Mouse (Mus musculus) ES-Bruce4 (cell line): Measurements from ENCODE around the gene Gm48552. TPM values are rescaled to one million over a fixed set of nuclear protein-coding genes. Genes with fewer than 3 reads are reported as not detected.
A peak's percentile ranks its signal among the peaks of the same experiment; 100 is the strongest.

ENCODE experiments used
- H3K27ac ChIP-seq: 2 replicates; pipeline ENCODE4 v1.5.1; 2012; ENCODE audit warnings: low read length, inconsistent platforms; ENCODE audit not compliant: insufficient read depth
- H3K27me3 ChIP-seq: 2 replicates; pipeline ENCODE4 v1.6.1; 2012; ENCODE audit warnings: mild to moderate bottlenecking, low read length, inconsistent platforms; ENCODE audit not compliant: control insufficient read depth, poor library complexity, insufficient read depth, severe bottlenecking
- H3K36me3 ChIP-seq: 2 replicates; pipeline ENCODE4 v1.6.1; 2012; ENCODE audit warnings: inconsistent platforms, mild to moderate bottlenecking, low read length, moderate library complexity; ENCODE audit not compliant: control insufficient read depth, poor library complexity, insufficient read depth, severe bottlenecking
- H3K4me1 ChIP-seq: one replicate; pipeline ENCODE4 v1.8.1; 2011; ENCODE audit warnings: low read length; ENCODE audit not compliant: control insufficient read depth, insufficient read depth
- H3K4me3 ChIP-seq: 2 replicates; pipeline ENCODE4 v1.5.1; 2011; ENCODE audit warnings: low read depth, mild to moderate bottlenecking, low read length
- H3K9ac ChIP-seq: 2 replicates; pipeline ENCODE4 v1.6.1; 2012; ENCODE audit warnings: low read depth, mild to moderate bottlenecking, inconsistent platforms; ENCODE audit not compliant: poor library complexity, severe bottlenecking
- H3K9me3 ChIP-seq: replicated peaks from 2 replicates; pipeline ENCODE4 v1.6.1; 2012; ENCODE audit warnings: mild to moderate bottlenecking, low read length, inconsistent platforms; ENCODE audit not compliant: control insufficient read depth, poor library complexity, insufficient read depth, severe bottlenecking
- CTCF ChIP-seq: IDR thresholded peaks from one replicate; pipeline ENCODE4 v1.8.1; 2011; ENCODE audit warnings: low read depth, low read length
- EP300 ChIP-seq: IDR thresholded peaks from 2 replicates; pipeline ENCODE4 v1.6.1; 2011; ENCODE audit warnings: low read depth, low read length; ENCODE audit not compliant: insufficient read depth
- POLR2A ChIP-seq: IDR thresholded peaks from one replicate; pipeline ENCODE4 v1.8.1; 2011; ENCODE audit warnings: low read length; ENCODE audit not compliant: insufficient read depth
- polyA plus RNA-seq: library from polyadenylated mRNA; stranded (reverse); fragments of >200 nt; gene quantifications from 2 replicates; pipeline ENCODE4 v1.2.4, GENCODE M21; 2011; ENCODE audit warnings: low read depth; ENCODE audit not compliant: missing spikeins, insufficient read depth, insufficient read length

The Gm48552 gene
- polyA plus RNA-seq, 1 experiment, result not detected

DNA sequence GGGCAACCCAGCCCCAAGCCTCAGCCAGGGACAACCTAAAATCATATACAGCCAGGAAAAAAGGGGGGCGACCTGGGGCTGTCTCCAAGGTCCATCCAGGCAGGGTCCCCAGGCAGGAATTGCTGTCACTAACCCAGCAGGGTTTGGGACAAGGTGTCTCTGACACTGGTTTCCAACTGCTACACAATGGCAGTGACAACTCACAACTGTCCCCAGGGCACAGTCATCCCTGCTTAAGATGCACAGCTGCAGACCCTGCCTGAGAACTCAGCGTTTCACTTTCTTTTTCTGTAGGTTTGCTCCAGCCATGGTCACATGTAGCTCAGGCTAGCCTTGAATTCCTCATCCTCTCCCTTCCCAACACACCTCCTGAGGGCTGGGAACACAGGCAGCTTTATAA, 40.3 kb downstream of the Gm48552 start:
- Histone ChIP-seq H3K4me1 (peaks cover 5% of the 10 kb centered on the region), H3K27ac (no peak overlapping the region), H3K4me3 (no peak overlapping the region), H3K9ac (no peak overlapping the region), H3K27me3 (no peaks in the 10 kb centered on the region), H3K36me3 (no peaks in the 10 kb centered on the region), H3K9me3 (no peaks in the 10 kb centered on the region)
- TF ChIP-seq CTCF, result no peak
- no peak for TF ChIP-seq EP300
- no peak for TF ChIP-seq POLR2A

DNA sequence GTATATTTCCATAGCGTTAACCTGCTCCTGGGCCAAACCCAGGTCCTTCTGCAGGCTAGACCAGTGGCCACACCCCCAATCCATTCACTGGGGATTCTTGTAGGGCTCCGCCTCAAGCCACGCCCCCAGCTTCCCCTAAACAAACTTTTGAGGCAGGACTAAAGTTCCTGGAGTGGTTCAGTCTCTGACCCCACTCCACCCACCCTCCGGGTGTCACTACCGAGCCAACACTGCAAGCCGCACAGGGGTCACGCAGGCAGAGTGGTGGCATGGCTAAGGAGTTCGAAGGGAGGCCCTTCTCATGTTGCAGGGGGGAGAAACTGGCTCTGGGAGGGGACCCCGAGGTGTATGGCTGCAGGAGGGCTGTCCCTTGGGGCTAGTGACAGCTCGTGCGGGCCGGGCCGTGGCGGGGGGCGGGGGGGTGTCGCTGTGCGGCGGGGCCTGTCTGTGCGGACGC, 40.8 kb downstream of the Gm48552 start:
- Histone ChIP-seq H3K4me3 (peak overlapping the region; percentile 67), H3K27me3 (no peaks in the 10 kb centered on the region), H3K27ac (no peak overlapping the region), H3K36me3 (no peaks in the 10 kb centered on the region), H3K9me3 (no peaks in the 10 kb centered on the region), H3K4me1 (peaks cover 4% of the 10 kb centered on the region), H3K9ac (peak overlapping the region; percentile 80)
- TF ChIP-seq POLR2A (no peak), EP300 (no peak), CTCF (no peak)

DNA sequence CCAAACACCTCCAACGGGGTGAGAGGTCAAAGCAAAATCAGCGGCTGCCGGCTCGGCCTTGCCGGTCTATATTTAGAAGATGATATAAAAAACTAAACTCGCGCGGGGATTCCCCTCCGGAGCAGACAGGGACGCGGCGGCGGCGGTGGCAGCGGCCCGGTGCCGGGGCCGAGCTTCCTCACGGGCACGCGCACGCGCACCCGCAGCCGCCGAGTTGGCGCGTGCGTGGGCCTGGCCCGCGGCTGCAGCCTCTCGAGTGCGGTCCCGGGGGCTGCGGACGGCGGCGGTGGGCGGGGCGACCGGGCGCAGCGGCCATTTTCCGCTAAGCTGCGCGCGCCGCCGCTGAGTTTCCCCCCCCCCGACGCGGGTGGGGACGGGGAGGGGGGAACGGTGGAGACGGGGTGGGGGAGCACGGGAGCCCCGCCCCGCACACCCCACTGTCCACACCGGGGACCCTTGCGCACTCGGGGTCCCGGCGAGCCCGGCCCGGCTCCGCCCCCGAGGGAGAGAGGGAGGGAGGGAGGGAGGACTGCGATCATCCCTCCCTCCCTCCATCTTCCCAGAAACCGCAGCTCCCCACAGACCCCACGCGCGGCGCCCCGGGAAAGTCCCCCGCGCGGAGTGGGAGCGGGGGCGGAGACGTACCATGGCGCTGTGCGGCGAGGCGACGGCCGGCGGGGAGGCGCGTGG, 41.5 kb downstream of the Gm48552 start:
- Histone ChIP-seq H3K36me3 (no peaks in the 10 kb centered on the region), H3K4me3 (peak overlapping the region; percentile 79), H3K27me3 (no peaks in the 10 kb centered on the region), H3K9me3 (no peaks in the 10 kb centered on the region), H3K27ac (no peak overlapping the region), H3K4me1 (peaks cover 4% of the 10 kb centered on the region), H3K9ac (peak overlapping the region; percentile 80)
- no peak for TF ChIP-seq CTCF
- TF ChIP-seq POLR2A, result no peak
- TF ChIP-seq EP300, result no peak

DNA sequence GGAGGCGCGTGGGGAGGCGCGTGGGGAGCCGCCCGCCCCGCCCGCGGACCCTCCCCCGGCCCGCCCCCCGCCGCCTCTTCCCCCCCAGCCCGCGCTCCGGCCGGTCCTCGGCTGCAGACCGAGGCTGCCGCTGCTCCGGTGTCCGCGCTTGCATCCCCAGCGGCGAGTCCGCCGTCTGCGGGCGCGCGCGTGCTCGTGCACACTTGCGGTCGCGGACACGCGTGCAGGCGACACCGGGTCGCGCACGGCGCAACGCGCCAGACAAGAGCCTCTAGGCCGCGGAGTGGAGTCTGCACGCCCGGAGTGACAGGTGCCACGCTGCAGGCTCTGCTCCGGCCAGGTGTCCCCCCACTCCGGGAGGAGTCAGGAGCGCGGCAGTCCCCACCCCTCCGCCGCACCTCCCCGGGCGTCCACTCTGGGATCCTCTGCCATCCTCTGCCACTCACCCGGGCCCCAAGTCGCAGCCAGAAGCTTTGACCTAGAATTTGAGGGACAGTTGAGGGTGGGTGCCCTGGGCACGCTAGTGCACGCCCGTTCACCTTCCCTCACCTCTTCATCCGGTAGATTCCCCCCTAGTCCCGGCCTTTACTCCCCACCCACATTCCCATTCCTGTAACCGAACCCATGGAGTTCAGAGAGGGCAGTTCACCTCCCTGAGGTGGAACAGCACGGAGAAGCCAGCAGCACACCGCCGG, 42.2 kb downstream of the Gm48552 start:
- Histone ChIP-seq H3K27ac (no peak overlapping the region), H3K4me1 (peaks cover 4% of the 10 kb centered on the region), H3K9ac (peak overlapping the region; percentile 80), H3K9me3 (no peaks in the 10 kb centered on the region), H3K27me3 (no peaks in the 10 kb centered on the region), H3K4me3 (peak overlapping the region; percentile 79), H3K36me3 (no peaks in the 10 kb centered on the region)
- no peak for TF ChIP-seq EP300
- no peak for TF ChIP-seq POLR2A
- no peak for TF ChIP-seq CTCF

DNA sequence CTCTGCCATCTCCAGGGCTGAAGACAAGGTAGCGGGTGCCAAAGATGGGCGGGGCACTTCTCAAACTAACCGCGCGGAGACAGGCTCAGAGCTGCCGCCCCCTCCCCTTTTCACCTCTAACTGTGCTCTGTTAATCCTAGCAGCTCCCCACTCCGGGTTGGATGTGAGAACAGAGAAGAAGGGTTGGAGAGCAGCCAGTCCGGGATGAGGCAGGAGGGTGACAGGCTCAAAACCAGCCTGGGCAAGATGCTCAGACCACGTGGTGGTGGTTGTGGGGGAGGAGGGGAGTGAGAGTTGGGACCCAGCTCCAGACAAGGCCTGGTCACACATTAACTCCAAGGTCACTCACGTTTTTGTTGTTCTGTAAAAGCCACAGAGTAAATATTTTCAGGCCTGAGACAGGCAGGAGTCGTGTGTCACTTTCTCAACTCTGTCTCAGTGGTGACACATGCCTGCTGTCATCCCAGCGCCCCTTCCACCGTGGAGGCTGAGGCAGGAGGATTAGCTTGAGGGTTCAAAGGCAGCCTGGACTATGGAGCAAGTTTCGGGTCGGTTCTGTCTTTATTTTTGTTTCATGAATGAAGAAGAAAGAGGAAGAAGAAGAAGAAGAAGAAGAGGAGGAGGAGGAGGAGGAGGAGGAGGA, 42.8 kb downstream of the Gm48552 start:
- H3K4me1 ChIP-seq, result peaks cover 4% of the 10 kb centered on the region
- peak overlapping the region; percentile 79 for H3K4me3 ChIP-seq
- H3K27ac ChIP-seq, result no peak overlapping the region
- H3K27me3 ChIP-seq, result no peaks in the 10 kb centered on the region
- no peaks in the 10 kb centered on the region for H3K9me3 ChIP-seq
- no peaks in the 10 kb centered on the region for H3K36me3 ChIP-seq
- TF ChIP-seq POLR2A (no peak), EP300 (no peak), CTCF (no peak)
- peak overlapping the region; percentile 80 for H3K9ac ChIP-seq
